Mouse (Mus musculus) brain, embryonic 14.5 days (tissue): ENCODE measurements around the gene Slit3. TPM values are rescaled to one million over a fixed set of nuclear protein-coding genes. Genes with fewer than 3 reads are reported as not detected.

Experiments
- DNase-seq: peaks from one replicate; pipeline ENCODE4 v3.0.0-alpha.2; 2011; ENCODE audit warnings: low read depth
- CTCF ChIP-seq: fragments of 200-500 bp; IDR thresholded peaks from 2 replicates; pipeline ENCODE4 v1.5.1; 2012; ENCODE audit warnings: inconsistent platforms, mild to moderate bottlenecking, moderate library complexity, borderline replicate concordance; ENCODE audit not compliant: insufficient read depth, insufficient read length; ENCODE audit errors: extremely low read depth
- POLR2A ChIP-seq: fragments of 200-500 bp; IDR thresholded peaks from 2 replicates; pipeline ENCODE4 v1.6.1; 2012; ENCODE audit warnings: mild to moderate bottlenecking, inconsistent platforms, borderline replicate concordance; ENCODE audit not compliant: poor library complexity, insufficient read depth, insufficient read length, severe bottlenecking; ENCODE audit errors: extremely low read depth
- polyA plus RNA-seq: library from polyadenylated mRNA; depleted of rRNA; stranded (reverse); fragments of >200 nt; gene quantifications from 2 replicates; pipeline ENCODE4 v1.2.3, GENCODE M21; 2012

The Slit3 gene
- polyA plus RNA-seq, 1 experiment = 9.3 TPM

- peak; percentile 57 for DNase-seq
- TF ChIP-seq POLR2A = no peak
- no peak for TF ChIP-seq CTCF
Measured at GRCm38 (mm10) chr11:35337927-35338819, 217.1 kb downstream of the Slit3 start.

GRCm38 (mm10) chr11:35340752-35341151, 219.7 kb downstream of the Slit3 start:
- TF ChIP-seq POLR2A (no peak), CTCF (no peak)
- no peak for DNase-seq

GRCm38 (mm10) chr11:35342486-35342885, 221.5 kb downstream of the Slit3 start:
- TF ChIP-seq CTCF = no peak
- TF ChIP-seq POLR2A = no peak

GRCm38 (mm10) chr11:35345696-35346480, 224.9 kb downstream of the Slit3 start:
- no peak for DNase-seq
- TF ChIP-seq POLR2A (no peak), CTCF (no peak)

More at GRCm38 (mm10) chr11:35342486-35342885, 221.5 kb downstream of the Slit3 start:
- DNase-seq = no peak

GRCm38 (mm10) chr11:35348099-35348498, 227.1 kb downstream of the Slit3 start:
- peak; percentile 23 for DNase-seq
- no peak for TF ChIP-seq CTCF

GRCm38 (mm10) chr11:35350968-35351367, 229.9 kb downstream of the Slit3 start:
- TF ChIP-seq POLR2A = no peak

GRCm38 (mm10) chr11:35351376-35351775, 230.4 kb downstream of the Slit3 start:
- DNase-seq = peak; percentile 50
- TF ChIP-seq POLR2A (no peak), CTCF (no peak)

More at GRCm38 (mm10) chr11:35350968-35351367, 229.9 kb downstream of the Slit3 start:
- DNase-seq = no peak

GRCm38 (mm10) chr11:35355811-35356210, 234.8 kb downstream of the Slit3 start:
- TF ChIP-seq CTCF (no peak), POLR2A (no peak)
- DNase-seq = no peak

- DNase-seq = no peak
- TF ChIP-seq POLR2A (no peak), CTCF (no peak)
Measured at GRCm38 (mm10) chr11:35361071-35361470, 240.0 kb downstream of the Slit3 start.

- no peak for TF ChIP-seq CTCF
- no peak for TF ChIP-seq POLR2A
Measured at GRCm38 (mm10) chr11:35362975-35363374, 242.0 kb downstream of the Slit3 start.

GRCm38 (mm10) chr11:35364469-35364868, 243.4 kb downstream of the Slit3 start:
- no peak for TF ChIP-seq POLR2A
- TF ChIP-seq CTCF = no peak
- DNase-seq = peak; percentile 22

More at GRCm38 (mm10) chr11:35362975-35363374, 242.0 kb downstream of the Slit3 start:
- DNase-seq = no peak
